ENCODE assay signal across 12 mouse cellular contexts in the genomic region with DNA sequence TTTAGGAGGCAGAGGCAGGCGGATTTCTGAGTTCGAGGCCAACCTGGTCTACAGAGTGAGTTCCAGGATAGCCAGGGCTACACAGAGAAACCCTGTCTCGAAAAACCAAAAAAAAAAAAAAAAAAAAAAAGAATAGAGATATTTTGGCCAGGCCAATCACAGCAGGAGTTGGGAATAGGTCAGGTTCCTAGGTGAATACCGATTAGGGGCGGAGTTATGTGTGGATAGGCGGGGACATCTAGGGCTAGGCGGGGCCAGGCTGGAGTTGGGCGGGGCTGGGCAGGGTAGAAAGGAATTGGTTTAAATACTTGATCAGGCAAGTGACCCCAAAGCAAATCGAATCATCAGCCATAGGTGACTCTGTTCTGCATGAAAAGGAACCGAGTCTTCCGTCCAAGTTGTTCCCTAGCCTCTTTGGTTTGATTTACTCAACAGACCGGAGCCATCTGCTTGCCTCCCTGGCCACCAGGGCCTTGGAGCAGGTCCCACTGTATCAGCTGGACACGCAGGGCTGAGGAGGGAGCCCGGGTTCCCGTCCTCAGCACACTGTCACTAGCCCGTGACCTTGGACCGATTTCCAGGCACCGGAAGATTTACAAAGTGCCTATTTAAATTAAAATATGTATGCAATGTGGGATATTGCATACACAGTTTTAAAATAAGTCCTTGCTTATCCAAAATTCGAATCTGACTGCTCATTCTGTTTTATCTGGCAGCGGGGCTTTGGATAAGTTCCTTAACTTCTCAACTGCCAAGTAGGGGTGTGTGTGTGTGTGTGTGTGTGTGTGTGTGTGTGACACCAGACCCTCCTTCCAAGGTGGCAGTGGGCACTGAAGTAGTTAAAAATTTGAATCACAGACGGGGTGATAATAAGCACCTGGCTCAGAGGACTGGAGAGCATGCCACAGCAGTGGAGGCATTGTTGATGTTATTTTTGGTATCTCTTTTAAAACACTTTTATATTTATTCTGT. TPM values are rescaled to one million over a fixed set of nuclear protein-coding genes. Genes with fewer than 3 reads are reported as not detected.
DNase-seq lines count a peak whose midpoint lies in the region; ATAC-seq lines count a peak whose summit lies in the region.
"Had no signal": no experiment of that assay in that cellular context is flagged by ENCODE, and none has a peak within 500 bp of the region (broad histone marks: within the 10 kb centered on the region; RNA-seq: fewer than 3 reads in every experiment).

No protein-coding gene starts in this region.

- WGBS in midbrain, embryonic 15.5 days, result 80% methylated on average over 21 of the region's 21 CpGs
- WGBS in midbrain, embryonic 16.5 days, result 84% methylated on average over 20 of the region's 21 CpGs
- WGBS in hindbrain, embryonic 12.5 days, result 84% methylated on average over 20 of the region's 21 CpGs

- no peaks in the 10 kb centered on the region for H3K36me3 ChIP-seq in midbrain, embryonic 15.5 days (replicated peaks)
- no peaks in the 10 kb centered on the region for H3K36me3 ChIP-seq in midbrain, embryonic 16.5 days (ENCODE audit: control insufficient read depth, insufficient read depth, low read length)
- no peaks in the 10 kb centered on the region for H3K36me3 ChIP-seq in hindbrain, embryonic 12.5 days
- H3K36me3 ChIP-seq: embryonic facial prominence, embryonic 12.5 days had no signal

- H3K4me2 ChIP-seq in midbrain, embryonic 15.5 days, result no peak overlapping the region
- no peak overlapping the region for H3K4me2 ChIP-seq in midbrain, embryonic 16.5 days (ENCODE audit: low read length)
- H3K4me2 ChIP-seq in hindbrain, embryonic 12.5 days (replicated peaks), result no peak overlapping the region
- H3K4me2 ChIP-seq: embryonic facial prominence, embryonic 12.5 days had no signal

- peak; percentile 17 for DNase-seq in gastrocnemius, postnatal 14 days
- DNase-seq in gastrocnemius, postnatal 4 days (ENCODE audit: low spot score in 2 of 2), result no peak
- peak; percentile 87 for DNase-seq in cerebellum, adult 8-10 months
- DNase-seq in lung, postnatal 36 days, result peak; percentile 8
- DNase-seq in urinary bladder, postnatal 4 days (ENCODE audit: low spot score in 2 of 2), result no peak
- DNase-seq: layer of hippocampus, adult 9-11 months; thymus, adult 2 months had no signal

- intact Hi-C loops in gastrocnemius, postnatal 14 days (cut with DNase I; ENCODE audit: low total_unique reads), result no loop called here

- H3K9ac ChIP-seq in midbrain, embryonic 15.5 days, result no peak overlapping the region
- no peak overlapping the region for H3K9ac ChIP-seq in midbrain, embryonic 16.5 days (ENCODE audit: low read depth, low read length)
- H3K9ac ChIP-seq in hindbrain, embryonic 12.5 days, result no peak overlapping the region
- H3K9ac ChIP-seq: embryonic facial prominence, embryonic 12.5 days had no signal

- H3K27me3 ChIP-seq in midbrain, embryonic 15.5 days (replicated peaks), result no peaks in the 10 kb centered on the region
- no peaks in the 10 kb centered on the region for H3K27me3 ChIP-seq in midbrain, embryonic 16.5 days (ENCODE audit: control insufficient read depth, insufficient read depth, low read depth, low read length)
- H3K27me3 ChIP-seq in hindbrain, embryonic 12.5 days, result 0 out of 2 replicates have a peak, but pooled peaks cover 3% of the 10 kb centered on the region
- H3K27me3 ChIP-seq: embryonic facial prominence, embryonic 12.5 days had no signal

- no peaks in the 10 kb centered on the region for H3K9me3 ChIP-seq in midbrain, embryonic 15.5 days
- H3K9me3 ChIP-seq in midbrain, embryonic 16.5 days (replicated peaks; ENCODE audit: control insufficient read depth, low read length, poor library complexity, severe bottlenecking), result no peaks in the 10 kb centered on the region
- no peaks in the 10 kb centered on the region for H3K9me3 ChIP-seq in hindbrain, embryonic 12.5 days (replicated peaks)
- H3K9me3 ChIP-seq: embryonic facial prominence, embryonic 12.5 days had no signal

- no peak for ATAC-seq in midbrain, embryonic 15.5 days (replicated peaks)
- no peak for ATAC-seq in midbrain, embryonic 16.5 days
- no peak for ATAC-seq in hindbrain, embryonic 12.5 days (ENCODE audit: low FRiP score)

- H3K27ac ChIP-seq in midbrain, embryonic 15.5 days, result 0 out of 2 replicates have a peak overlapping the region, but pooled peaks have one; percentile 6
- no peak overlapping the region for H3K27ac ChIP-seq in midbrain, embryonic 16.5 days (ENCODE audit: low read length)
- no peak overlapping the region for H3K27ac ChIP-seq in hindbrain, embryonic 12.5 days
- H3K27ac ChIP-seq: embryonic facial prominence, embryonic 12.5 days had no signal

- no peak overlapping the region for H3K4me3 ChIP-seq in midbrain, embryonic 15.5 days
- H3K4me3 ChIP-seq in midbrain, embryonic 16.5 days (ENCODE audit: low read depth, low read length), result no peak overlapping the region
- H3K4me3 ChIP-seq in hindbrain, embryonic 12.5 days, result no peak overlapping the region
- H3K4me3 ChIP-seq: embryonic facial prominence, embryonic 12.5 days; myocyte had no signal

- H3K4me1 ChIP-seq in midbrain, embryonic 15.5 days, result peaks cover 8% of the 10 kb centered on the region; the same call in 1 of the 2 replicates
- no peaks in the 10 kb centered on the region for H3K4me1 ChIP-seq in midbrain, embryonic 16.5 days (ENCODE audit: control insufficient read depth, insufficient read depth, low read length)
- no peaks in the 10 kb centered on the region for H3K4me1 ChIP-seq in hindbrain, embryonic 12.5 days
- H3K4me1 ChIP-seq: embryonic facial prominence, embryonic 12.5 days had no signal

RNA-seq across cellular contexts. Expression of a gene that starts 43.8 kb away (rescaled TPM):
- 1 to 10 TPM; 5.5 to 6.2 TPM for total RNA-seq in gastrocnemius, postnatal 14 days (2021)
- total RNA-seq in gastrocnemius, postnatal 4 days (2021), result 10 to 100 TPM; 12.2 to 12.5 TPM
- polyA plus RNA-seq in midbrain, embryonic 15.5 days (2015; fragmentation: Nextera tagmentation; extraction: Ambion mirVana), result 9.3 and 10.4 TPM in 2 replicates
- polyA plus RNA-seq in midbrain, embryonic 16.5 days (2015; fragmentation: Nextera tagmentation; extraction: Ambion mirVana), result 9.9 and 10.9 TPM in 2 replicates
- 14.0 and 15.3 TPM in 2 replicates for polyA plus RNA-seq in hindbrain, embryonic 12.5 days (2016; fragmentation: Nextera tagmentation; extraction: Ambion mirVana)

Comparison
In these comparisons a context has a peak if more than half of its experiments do, and no peak if none do; other contexts are left out.
1. DNase-seq: peak in gastrocnemius, postnatal 14 days (single experiment), cerebellum, adult 8-10 months (single experiment) and lung, postnatal 36 days (single experiment); none in gastrocnemius, postnatal 4 days (0 of 2) and urinary bladder, postnatal 4 days (0 of 2).